Mouse (Mus musculus): ENCODE results near the gene 3110070M22Rik.
"Not testable (repeated sequence)": the region's sequence is repeated elsewhere in the genome, so short reads cannot be mapped to it uniquely, and the experiment has no call there.

Gene 3110070M22Rik

DNA sequence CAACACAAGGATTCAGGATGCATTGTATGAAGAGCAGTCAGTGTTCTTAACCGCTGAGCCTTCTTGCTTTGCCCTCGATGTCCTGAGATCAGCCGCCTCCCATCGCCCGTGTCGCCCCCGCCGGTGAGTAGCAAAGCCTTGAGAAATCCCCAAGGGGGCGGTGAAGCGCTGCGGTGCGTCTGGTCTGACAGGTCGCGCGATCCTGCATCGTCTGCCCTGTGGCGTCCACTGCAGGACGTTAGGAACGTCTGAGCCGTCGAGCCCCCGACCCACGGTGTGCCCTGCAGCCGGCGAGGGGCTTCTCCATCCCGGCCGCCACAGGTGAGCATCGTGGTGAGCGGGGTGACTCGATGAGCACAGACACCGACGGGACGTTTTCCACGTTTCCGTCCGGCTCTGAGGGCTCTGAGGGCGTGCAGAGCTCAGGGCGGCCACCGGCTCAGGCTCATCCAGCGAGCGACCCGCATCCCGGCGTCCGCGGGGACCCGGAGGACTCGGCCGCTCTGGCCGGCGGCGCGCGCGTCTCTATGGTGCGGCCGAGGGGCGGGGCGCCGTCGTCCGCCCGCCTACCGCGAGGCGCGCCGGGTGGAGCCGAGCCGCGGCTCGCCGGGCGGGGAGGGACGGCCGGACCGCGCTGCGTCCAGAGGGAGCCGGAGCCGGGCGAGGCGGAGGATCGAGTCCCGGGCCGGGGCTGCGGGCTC is at the start of gene 3110070M22Rik, which contains the start of gene Tmem267:
TSS of gene 3110070M22Rik (minus strand) at position 504 of the 701 bp plus-strand sequence.
TSS of gene Tmem267 (plus strand) at position 160 of the 701 bp plus-strand sequence.
- DNase-seq (ENCODE audit: low spot score) = peak; percentile 79

DNA sequence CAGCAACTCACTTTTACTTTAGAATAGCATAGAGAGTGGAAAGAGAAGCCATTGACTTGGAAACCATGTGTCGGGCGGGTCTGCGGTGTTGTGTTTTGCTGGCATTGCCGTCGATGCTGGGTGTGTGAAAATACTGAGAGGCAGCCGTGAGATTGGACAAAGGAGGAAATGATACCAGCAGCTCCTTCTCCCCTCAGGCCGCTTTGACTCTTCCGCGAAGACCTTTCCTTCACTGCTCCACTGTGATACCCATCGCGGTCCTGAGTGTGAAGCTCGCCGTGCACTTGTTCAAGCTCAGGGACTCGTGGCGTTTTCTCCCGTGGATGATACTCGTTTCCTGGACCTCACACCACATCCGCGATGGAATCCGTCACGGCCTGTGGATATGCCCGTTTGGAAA is 6.8 kb upstream of the 3110070M22Rik start:
- DNase-seq (ENCODE audit: low spot score) = not testable (repeated sequence)

DNA sequence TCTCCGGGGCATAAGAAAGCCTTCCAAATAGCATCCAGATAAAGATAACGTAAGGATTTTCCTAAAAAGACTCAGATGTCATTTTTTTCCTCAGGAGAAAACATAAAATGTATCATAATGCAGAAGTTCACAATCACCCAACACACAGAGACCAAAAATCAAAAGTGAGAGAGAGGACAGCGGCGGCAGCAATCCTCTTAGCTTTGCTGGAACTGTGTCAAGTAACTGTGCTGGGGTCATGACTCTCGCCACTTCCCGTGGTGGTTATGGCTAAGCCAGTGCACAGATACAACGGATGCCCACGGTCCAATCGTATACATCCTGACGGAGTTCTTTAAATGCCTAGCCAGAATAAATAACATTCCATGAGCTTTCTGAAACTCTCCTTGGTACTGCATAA is 3.9 kb upstream of the 3110070M22Rik start:
- not testable (repeated sequence) for DNase-seq (ENCODE audit: low spot score)

DNA sequence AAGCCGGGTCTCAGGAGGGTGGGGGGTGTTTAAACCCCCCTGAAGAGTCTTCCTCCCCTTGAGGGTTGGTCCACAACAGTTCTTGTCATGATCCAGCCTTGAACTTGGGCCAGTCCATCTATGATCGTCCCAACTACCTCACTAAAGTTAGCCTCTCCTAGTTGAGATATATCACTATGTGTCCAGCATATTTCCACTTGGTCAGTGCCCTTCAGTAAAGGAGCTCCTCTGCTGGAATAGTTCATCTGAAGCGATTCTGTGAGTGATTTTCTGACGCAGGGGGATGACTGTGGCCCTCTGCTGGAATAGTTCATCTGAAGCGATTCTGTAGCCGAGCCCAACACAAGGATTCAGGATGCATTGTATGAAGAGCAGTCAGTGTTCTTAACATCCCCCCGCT is 829 bp downstream of the 3110070M22Rik start:
- DNase-seq (ENCODE audit: low spot score) = no peak

GRCm38 (mm10) chr13:119477789-119478188 is 10.4 kb downstream of the 3110070M22Rik start:
- no peak for DNase-seq (ENCODE audit: low spot score)

DNA sequence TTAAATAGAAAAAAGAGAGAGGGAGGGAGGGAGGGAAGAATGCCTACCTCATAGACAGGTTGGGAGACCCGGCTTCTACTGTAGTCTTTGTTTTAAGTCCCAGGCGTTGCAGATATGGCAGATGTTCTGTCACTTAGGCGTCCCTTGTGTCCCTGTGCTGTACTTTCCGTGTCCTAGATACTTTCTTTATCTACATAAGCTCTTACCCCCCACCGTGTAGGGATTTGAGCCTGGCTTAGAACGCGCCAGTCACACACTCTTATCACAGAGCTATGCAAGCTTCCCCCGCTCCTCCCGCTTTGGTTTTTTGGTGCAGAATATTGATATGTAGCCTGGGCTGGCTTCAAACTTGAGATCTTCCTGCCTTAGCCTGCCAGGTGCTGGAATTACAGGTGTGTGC is 11.6 kb downstream of the 3110070M22Rik start:
- DNase-seq (ENCODE audit: low spot score) = no peak

GRCm38 (mm10) chr13:119462596-119463560 is 25.3 kb downstream of the 3110070M22Rik start, which contains the start of gene 4833420G17Rik:
4833420G17Rik (plus strand) TSS chr13:119462768.
- peak; percentile 90 for DNase-seq (ENCODE audit: low spot score)

DNA sequence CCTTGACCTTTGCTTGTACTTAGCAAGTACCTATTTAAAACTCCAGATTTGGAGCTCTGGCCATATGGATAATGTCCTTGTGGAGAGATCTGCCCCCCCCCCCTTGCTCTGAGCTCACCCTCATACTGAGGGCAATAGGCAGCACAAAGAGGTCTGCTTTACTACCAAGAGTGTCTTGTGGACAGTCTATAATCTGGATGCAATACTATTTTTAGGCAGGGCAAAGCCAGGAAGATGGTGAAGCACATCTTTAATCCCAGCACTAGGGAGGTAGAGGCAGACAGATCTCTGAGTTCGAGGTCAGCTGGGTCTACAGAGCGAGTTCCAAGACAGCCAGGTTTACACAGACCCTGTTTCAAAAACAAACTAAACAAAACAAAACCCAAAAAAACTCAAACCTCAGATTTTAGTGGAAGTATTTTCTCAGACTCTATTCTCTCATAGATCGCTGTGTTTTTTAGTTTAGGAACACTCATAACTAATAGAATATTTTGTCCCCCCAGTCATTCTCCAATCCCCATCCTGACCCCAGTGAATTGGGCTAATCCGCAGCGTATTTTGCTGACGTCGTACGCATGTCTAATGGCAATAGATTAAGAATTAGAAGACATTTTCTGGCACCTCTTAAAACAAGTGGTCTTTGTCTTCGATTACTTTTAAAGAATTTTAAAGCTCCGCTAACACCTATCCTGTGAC is 26.1 kb downstream of the 3110070M22Rik start:
- DNase-seq (ENCODE audit: low spot score) = no peak

- DNase-seq (ENCODE audit: low spot score) = no peak
These were observed 31.8 kb downstream of the 3110070M22Rik start for GRCm38 (mm10) chr13:119456342-119456741.

DNA sequence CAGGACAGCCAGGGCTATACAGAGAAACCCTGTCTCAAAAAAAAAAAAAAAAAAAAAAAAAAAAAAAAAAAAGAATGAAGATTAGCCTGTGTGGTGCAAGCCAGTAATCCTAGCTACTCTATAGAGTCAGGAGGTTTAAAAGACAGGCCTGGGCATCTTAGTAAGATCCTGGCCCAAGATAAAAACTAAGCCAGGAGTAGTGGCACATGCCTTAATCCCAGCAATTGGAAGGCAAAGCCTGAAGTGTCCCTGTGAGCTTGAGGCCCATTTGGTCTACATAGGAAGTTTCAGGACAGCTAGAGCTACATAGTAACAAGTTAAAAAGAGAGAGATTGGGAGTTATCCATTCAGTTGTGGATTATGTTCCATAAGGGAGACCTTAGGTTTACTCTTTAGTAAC is 33.1 kb downstream of the 3110070M22Rik start:
- DNase-seq (ENCODE audit: low spot score) = no peak

GRCm38 (mm10) chr13:119453563-119453962 is 34.6 kb downstream of the 3110070M22Rik start:
- DNase-seq (ENCODE audit: low spot score) = no peak

DNA sequence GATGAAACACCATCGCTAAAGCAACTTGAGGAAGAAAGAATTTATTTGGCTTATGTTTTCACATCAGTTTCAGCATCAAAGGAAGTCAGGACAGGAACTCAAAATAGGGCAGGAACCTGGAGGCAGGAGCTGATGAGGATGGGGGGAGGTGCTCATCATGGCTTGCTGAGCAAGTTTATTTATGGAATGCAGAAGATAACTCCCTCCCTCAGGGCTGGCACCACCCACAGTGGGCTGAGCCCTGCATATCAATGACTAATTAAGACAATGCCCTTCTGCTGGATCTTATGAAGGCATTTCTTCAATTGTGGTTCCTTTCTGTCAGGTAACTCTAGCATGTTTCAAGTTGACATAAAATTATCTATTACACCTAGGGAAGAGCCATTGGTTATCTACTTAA is 45.9 kb downstream of the 3110070M22Rik start:
- DNase-seq (ENCODE audit: low spot score) = no peak
